Mouse (Mus musculus) retina, postnatal 1 day (tissue): ENCODE data around the gene Gm3187.
"Not testable (repeated sequence)": the region's sequence is repeated elsewhere in the genome, so short reads cannot be mapped to it uniquely, and the experiment has no call there.

ENCODE experiments used
- DNase-seq: peaks from one replicate; pipeline ENCODE4 v3.0.0-alpha.2; 2012

Gm3187 gene

DNA sequence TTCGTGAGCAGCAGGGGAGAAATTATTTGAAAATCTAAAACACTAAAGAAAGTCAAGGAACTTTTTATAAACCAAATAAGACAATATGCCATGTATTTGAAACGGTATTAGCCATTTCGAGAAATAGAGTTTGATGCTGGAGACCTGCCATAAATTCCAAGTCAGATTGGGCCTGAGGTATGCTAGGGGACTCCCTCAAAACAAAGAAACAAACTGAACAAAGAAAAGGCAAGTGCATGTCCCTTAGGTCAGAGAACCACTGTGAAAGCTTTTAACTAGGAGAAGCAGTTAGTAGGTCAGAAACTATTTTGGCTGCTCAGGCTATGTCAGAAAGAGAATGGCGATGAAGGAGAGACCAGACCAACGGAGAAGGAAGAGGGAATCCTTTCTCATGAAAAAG is at the start of gene Gm3187:
Gm3187 (plus strand) TSS at position 301 of the 400 bp plus-strand sequence.
- DNase-seq, result not testable (repeated sequence)

- not testable (repeated sequence) for DNase-seq
These were observed 28.6 kb upstream of the Gm3187 start, which contains the start of gene Gm3194 for GRCm38 (mm10) chr14:5455367-5455766. Gene Gm3194 (minus strand): TSS chr14:5455467.

GRCm38 (mm10) chr14:5460469-5460868 is 23.5 kb upstream of the Gm3187 start:
- DNase-seq, result not testable (repeated sequence)

- not testable (repeated sequence) for DNase-seq
These were observed 6.3 kb upstream of the Gm3187 start, which contains the start of gene Gm8246 for GRCm38 (mm10) chr14:5477730-5478129. Gene Gm8246 (minus strand): TSS chr14:5477830.

DNA sequence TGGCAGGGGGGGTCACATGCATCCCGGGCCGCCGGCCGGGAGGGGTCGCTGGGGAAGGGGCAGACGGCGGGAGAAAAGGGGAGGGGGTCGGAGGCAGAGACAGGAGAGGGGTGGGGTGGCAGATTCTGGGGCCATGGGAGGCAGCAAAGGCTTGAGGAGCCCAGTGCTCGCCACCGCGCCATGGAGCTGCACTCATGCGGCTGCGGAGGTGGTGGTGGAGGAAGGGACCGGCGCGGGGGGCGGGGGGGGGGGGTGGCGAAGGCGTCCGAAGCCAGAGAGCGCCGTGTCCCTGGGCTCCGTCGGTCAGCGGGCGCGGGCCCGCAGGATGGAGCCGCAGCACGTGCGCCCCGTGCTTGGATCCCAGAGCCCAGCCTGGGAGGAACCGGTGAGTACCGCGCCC is 17.4 kb downstream of the Gm3187 start, which contains the start of gene Gm3488:
Gm3488 (plus strand) TSS at position 301 of the 400 bp plus-strand sequence.
- not testable (repeated sequence) for DNase-seq

GRCm38 (mm10) chr14:5538196-5538595 is 54.2 kb downstream of the Gm3187 start, which contains the start of gene Gm3532:
Gene Gm3532 (plus strand): TSS chr14:5538496.
- DNase-seq, result not testable (repeated sequence)
